Mouse (Mus musculus): ENCODE measurements around the gene Nemf. TPM values are rescaled to one million over a fixed set of nuclear protein-coding genes. Genes with fewer than 3 reads are reported as not detected.

Gene Nemf
- polyA plus RNA-seq, 1 experiment from 2014 or later, result 80.3 TPM

- peak overlapping the region; percentile 26; the same call in 1 of the 2 replicates for H3K27ac ChIP-seq (ENCODE audit: low read length)
- 23% methylated on average over 12 of the region's 12 CpGs for WGBS
- H3K4me1 ChIP-seq (ENCODE audit: insufficient read depth, low read length), result peaks cover 28% of the 10 kb centered on the region
- peak; percentile 47 for ATAC-seq (ENCODE audit: low FRiP score, low TSS enrichment)
- peak overlapping the region; percentile 43 for H3K4me2 ChIP-seq (replicated peaks; ENCODE audit: low read depth, low read length)
- H3K9ac ChIP-seq (replicated peaks; ENCODE audit: low read length), result peak overlapping the region; percentile 50; the same call in 1 of the 2 replicates
- no peaks in the 10 kb centered on the region for H3K9me3 ChIP-seq (ENCODE audit: low read length)
- H3K36me3 ChIP-seq (ENCODE audit: insufficient read depth, low read length), result peaks cover 35% of the 10 kb centered on the region
- peak overlapping the region; percentile 1; the same call in 1 of the 2 replicates for H3K4me3 ChIP-seq (ENCODE audit: low read length)
- no peaks in the 10 kb centered on the region for H3K27me3 ChIP-seq (ENCODE audit: insufficient read depth, low read length)
Measured at GRCm38 (mm10) chr12:69299231-69299630, 57.7 kb downstream of the Nemf start.

DNA sequence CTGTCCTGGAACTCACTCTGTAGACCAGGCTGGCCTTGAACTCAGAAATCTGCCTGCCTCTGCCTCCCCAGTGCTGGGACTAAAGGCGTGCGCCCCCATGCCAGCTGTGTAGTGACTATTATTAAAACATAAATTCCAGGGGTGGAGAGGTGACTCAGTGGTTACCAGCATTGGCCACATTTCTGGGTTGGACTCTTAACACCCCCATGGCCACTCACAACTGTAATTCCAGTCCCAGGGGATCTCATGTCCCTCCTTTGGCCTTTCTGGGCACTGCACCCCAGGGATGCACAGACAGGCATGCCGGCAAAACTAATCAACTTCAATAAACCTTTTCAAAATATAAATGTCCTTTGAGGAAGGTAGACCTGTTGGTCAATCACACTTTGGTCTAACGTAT, 58.7 kb downstream of the Nemf start:
- H3K36me3 ChIP-seq (ENCODE audit: insufficient read depth, low read length), result peaks cover 28% of the 10 kb centered on the region
- 90% methylated on average over 4 of the region's 4 CpGs for WGBS
- H3K9me3 ChIP-seq (ENCODE audit: low read length), result no peaks in the 10 kb centered on the region
- H3K4me1 ChIP-seq (ENCODE audit: insufficient read depth, low read length), result peaks cover 28% of the 10 kb centered on the region
- peak overlapping the region; percentile 79 for H3K4me2 ChIP-seq (replicated peaks; ENCODE audit: low read depth, low read length)
- H3K27me3 ChIP-seq (ENCODE audit: insufficient read depth, low read length), result no peaks in the 10 kb centered on the region
- no peak overlapping the region for H3K4me3 ChIP-seq (ENCODE audit: low read length)
- ATAC-seq (ENCODE audit: low FRiP score, low TSS enrichment), result no peak
- no peak overlapping the region for H3K27ac ChIP-seq (ENCODE audit: low read length)
- H3K9ac ChIP-seq (replicated peaks; ENCODE audit: low read length), result no peak overlapping the region

- H3K4me2 ChIP-seq (replicated peaks; ENCODE audit: low read depth, low read length), result peak overlapping the region; percentile 79
- ATAC-seq (ENCODE audit: low FRiP score, low TSS enrichment), result no peak
Measured at GRCm38 (mm10) chr12:69297411-69298150, 59.4 kb downstream of the Nemf start.

GRCm38 (mm10) chr12:69296511-69297410, 60.2 kb downstream of the Nemf start, which contains the start of gene Klhdc2:
Gene Klhdc2 (plus strand): TSS chr12:69296681.
- WGBS, result under 1% methylated on average over 98 of the region's 98 CpGs
- Histone ChIP-seq H3K4me3 (ENCODE audit: low read length) (peak within 1 kb of the TSS; percentile 97), H3K27ac (ENCODE audit: low read length) (peak within 1 kb of the TSS; percentile 96), H3K36me3 (ENCODE audit: insufficient read depth, low read length) (peaks cover 13% of the 10 kb centered on the region), H3K4me1 (ENCODE audit: insufficient read depth, low read length) (peaks cover 28% of the 10 kb centered on the region), H3K9ac (replicated peaks; ENCODE audit: low read length) (peak within 1 kb of the TSS; percentile 99), H3K27me3 (ENCODE audit: insufficient read depth, low read length) (no peaks in the 10 kb centered on the region), H3K9me3 (ENCODE audit: low read length) (no peaks in the 10 kb centered on the region), H3K4me2 (replicated peaks; ENCODE audit: low read depth, low read length) (peak within 1 kb of the TSS; percentile 79)
- peak; percentile 96 for ATAC-seq (ENCODE audit: low FRiP score, low TSS enrichment)

More at GRCm38 (mm10) chr12:69297411-69298150, 59.4 kb downstream of the Nemf start:
- Histone ChIP-seq H3K27ac (ENCODE audit: low read length) (peak overlapping the region; percentile 96), H3K36me3 (ENCODE audit: insufficient read depth, low read length) (peaks cover 21% of the 10 kb centered on the region), H3K4me1 (ENCODE audit: insufficient read depth, low read length) (peaks cover 28% of the 10 kb centered on the region), H3K9ac (replicated peaks; ENCODE audit: low read length) (peak overlapping the region; percentile 99), H3K9me3 (ENCODE audit: low read length) (no peaks in the 10 kb centered on the region), H3K4me3 (ENCODE audit: low read length) (peak overlapping the region; percentile 97), H3K27me3 (ENCODE audit: insufficient read depth, low read length) (no peaks in the 10 kb centered on the region)
- WGBS, result 16% methylated on average over 20 of the region's 20 CpGs

GRCm38 (mm10) chr12:69295651-69296050, 61.3 kb downstream of the Nemf start:
- no peaks in the 10 kb centered on the region for H3K9me3 ChIP-seq (ENCODE audit: low read length)
- no peak for ATAC-seq (ENCODE audit: low FRiP score, low TSS enrichment)
- no peaks in the 10 kb centered on the region for H3K27me3 ChIP-seq (ENCODE audit: insufficient read depth, low read length)
- peak overlapping the region; percentile 96; the same call in 1 of the 2 replicates for H3K27ac ChIP-seq (ENCODE audit: low read length)
- H3K4me1 ChIP-seq (ENCODE audit: insufficient read depth, low read length), result peaks cover 28% of the 10 kb centered on the region
- peak overlapping the region; percentile 79 for H3K4me2 ChIP-seq (replicated peaks; ENCODE audit: low read depth, low read length)
- peak overlapping the region; percentile 99 for H3K9ac ChIP-seq (replicated peaks; ENCODE audit: low read length)
- 57% methylated on average over 4 of the region's 4 CpGs for WGBS
- peak overlapping the region; percentile 97 for H3K4me3 ChIP-seq (ENCODE audit: low read length)
- 0 out of 2 replicates have a peak, but pooled peaks cover 3% of the 10 kb centered on the region for H3K36me3 ChIP-seq (ENCODE audit: insufficient read depth, low read length)

DNA sequence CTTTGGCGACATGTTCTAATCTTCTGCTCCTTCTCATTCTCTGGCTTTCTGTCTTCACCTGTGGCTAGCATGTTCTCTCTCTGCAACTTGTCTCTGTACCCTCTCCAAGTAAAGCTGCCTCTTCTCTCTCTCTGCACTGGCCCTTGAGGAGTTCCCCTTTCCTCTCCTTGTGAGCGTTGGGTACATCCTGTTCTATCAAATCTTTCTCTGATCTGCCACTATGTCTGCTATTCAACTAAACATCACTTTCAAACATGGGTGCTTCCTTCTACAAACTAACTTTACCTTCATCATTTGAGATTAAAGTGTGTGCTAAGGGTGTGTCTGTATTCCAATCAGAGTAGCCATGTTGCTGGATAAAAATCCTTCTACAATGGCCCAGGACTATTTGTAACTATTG, 62.0 kb downstream of the Nemf start:
- Histone ChIP-seq H3K36me3 (ENCODE audit: insufficient read depth, low read length) (no peaks in the 10 kb centered on the region), H3K27me3 (ENCODE audit: insufficient read depth, low read length) (no peaks in the 10 kb centered on the region), H3K4me2 (replicated peaks; ENCODE audit: low read depth, low read length) (no peak overlapping the region), H3K4me3 (ENCODE audit: low read length) (no peak overlapping the region), H3K27ac (ENCODE audit: low read length) (no peak overlapping the region), H3K9ac (replicated peaks; ENCODE audit: low read length) (no peak overlapping the region), H3K9me3 (ENCODE audit: low read length) (no peaks in the 10 kb centered on the region), H3K4me1 (ENCODE audit: insufficient read depth, low read length) (peaks cover 28% of the 10 kb centered on the region)
- 70% methylated on average over 2 of the region's 2 CpGs for WGBS
- no peak for ATAC-seq (ENCODE audit: low FRiP score, low TSS enrichment)

- H3K4me2 ChIP-seq (replicated peaks; ENCODE audit: low read depth, low read length), result no peak overlapping the region
- WGBS, result 58% methylated on average over 2 of the region's 2 CpGs
- ATAC-seq (ENCODE audit: low FRiP score, low TSS enrichment), result no peak
- H3K36me3 ChIP-seq (ENCODE audit: insufficient read depth, low read length), result no peaks in the 10 kb centered on the region
- peaks cover 20% of the 10 kb centered on the region for H3K4me1 ChIP-seq (ENCODE audit: insufficient read depth, low read length)
- no peaks in the 10 kb centered on the region for H3K27me3 ChIP-seq (ENCODE audit: insufficient read depth, low read length)
- no peak overlapping the region for H3K4me3 ChIP-seq (ENCODE audit: low read length)
- H3K9ac ChIP-seq (replicated peaks; ENCODE audit: low read length), result no peak overlapping the region
- no peak overlapping the region for H3K27ac ChIP-seq (ENCODE audit: low read length)
- H3K9me3 ChIP-seq (ENCODE audit: low read length), result no peaks in the 10 kb centered on the region
Measured at GRCm38 (mm10) chr12:69293815-69294214, 63.1 kb downstream of the Nemf start.

GRCm38 (mm10) chr12:69292401-69292800, 64.6 kb downstream of the Nemf start:
- Histone ChIP-seq H3K9me3 (ENCODE audit: low read length) (no peaks in the 10 kb centered on the region), H3K27ac (ENCODE audit: low read length) (no peak overlapping the region), H3K4me2 (replicated peaks; ENCODE audit: low read depth, low read length) (no peak overlapping the region), H3K27me3 (ENCODE audit: insufficient read depth, low read length) (no peaks in the 10 kb centered on the region), H3K4me1 (ENCODE audit: insufficient read depth, low read length) (peaks cover 8% of the 10 kb centered on the region; the same call in 1 of the 2 replicates), H3K36me3 (ENCODE audit: insufficient read depth, low read length) (no peaks in the 10 kb centered on the region), H3K4me3 (ENCODE audit: low read length) (no peak overlapping the region), H3K9ac (replicated peaks; ENCODE audit: low read length) (no peak overlapping the region)
- WGBS, result 83% methylated on average over 6 of the region's 6 CpGs
- ATAC-seq (ENCODE audit: low FRiP score, low TSS enrichment), result no peak

DNA sequence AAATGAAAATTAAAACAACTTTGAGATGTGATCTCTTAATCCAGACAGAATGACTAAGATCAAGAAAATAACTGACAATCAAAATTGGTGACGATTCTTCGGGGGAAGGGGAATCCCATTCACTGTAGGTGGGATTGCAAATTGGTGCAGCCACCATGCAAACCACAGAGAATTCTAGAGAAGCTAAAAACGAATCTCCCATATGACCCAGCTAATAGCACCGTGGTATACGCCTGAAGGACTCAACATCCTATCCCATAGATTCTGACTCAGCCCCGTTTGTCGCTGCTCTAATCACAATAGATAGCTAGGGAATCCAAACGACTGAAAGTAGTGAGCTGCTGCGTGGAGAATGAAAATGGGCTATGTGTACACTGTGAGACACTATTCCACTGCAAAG, 68.3 kb downstream of the Nemf start:
- H3K4me3 ChIP-seq (ENCODE audit: low read length), result no peak overlapping the region
- H3K27me3 ChIP-seq (ENCODE audit: insufficient read depth, low read length), result no peaks in the 10 kb centered on the region
- no peak for ATAC-seq (ENCODE audit: low FRiP score, low TSS enrichment)
- no peaks in the 10 kb centered on the region for H3K36me3 ChIP-seq (ENCODE audit: insufficient read depth, low read length)
- no peak overlapping the region for H3K27ac ChIP-seq (ENCODE audit: low read length)
- no peaks in the 10 kb centered on the region for H3K4me1 ChIP-seq (ENCODE audit: insufficient read depth, low read length)
- 81% methylated on average over 9 of the region's 9 CpGs for WGBS
- no peak overlapping the region for H3K9ac ChIP-seq (replicated peaks; ENCODE audit: low read length)
- H3K4me2 ChIP-seq (replicated peaks; ENCODE audit: low read depth, low read length), result no peak overlapping the region
- no peaks in the 10 kb centered on the region for H3K9me3 ChIP-seq (ENCODE audit: low read length)

All from kidney, embryonic 16.5 days (tissue).